Mouse (Mus musculus): ENCODE measurements at regions not wholly inside any gene's neighbourhood (a gene's known extent, or its start where the extent isn't known, plus 50 kb on each side); places are given as distances from the start of the nearest gene placed in this dataset.

GRCm38 (mm10) chr8:109012655-109013054 is 481.2 kb upstream of the Pmfbp1 start:
- Histone ChIP-seq H3K27ac (ENCODE audit: insufficient read depth, low read depth, low read length) (no peak overlapping the region), H3K27me3 (ENCODE audit: control insufficient read depth, insufficient read depth, low read length) (no peaks in the 10 kb centered on the region), H3K4me1 (ENCODE audit: control insufficient read depth, insufficient read depth, insufficient read length, low read length) (no peaks in the 10 kb centered on the region), H3K36me3 (ENCODE audit: control insufficient read depth, insufficient read depth, low read length) (no peaks in the 10 kb centered on the region), H3K4me3 (ENCODE audit: low read depth, low read length) (no peak overlapping the region)
- WGBS: 56% methylated on average over 8 of the region's 8 CpGs
- no peak for TF ChIP-seq CTCF (IDR thresholded peaks at IDR 0.05; ENCODE audit: extremely low read depth, insufficient read length, insufficient replicate concordance, low read depth, low read length)
- TF ChIP-seq POLR2A (IDR thresholded peaks at IDR 0.05; ENCODE audit: low read depth, low read length): no peak

DNA sequence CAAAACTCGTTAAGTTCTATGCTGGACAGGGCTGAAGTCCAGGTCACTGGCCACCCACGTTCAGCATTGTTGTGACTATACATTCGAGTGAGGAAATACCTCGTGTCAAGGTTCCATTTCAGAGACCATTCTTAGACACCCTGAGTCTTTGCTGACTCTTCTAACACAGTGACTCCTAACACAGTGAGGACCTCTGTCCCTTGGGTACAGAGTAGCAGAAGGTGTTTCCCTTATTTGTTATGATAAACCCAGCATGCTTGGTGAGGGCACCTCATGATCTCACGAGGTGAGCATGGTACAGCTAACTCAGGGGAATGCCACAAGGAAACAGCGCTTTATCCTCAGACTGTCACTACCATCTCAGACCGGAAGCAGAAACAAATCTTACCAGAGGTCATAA is 480.2 kb upstream of the Pmfbp1 start:
- no peaks in the 10 kb centered on the region for H3K36me3 ChIP-seq (ENCODE audit: control insufficient read depth, insufficient read depth, low read length)
- TF ChIP-seq CTCF (IDR thresholded peaks at IDR 0.05; ENCODE audit: extremely low read depth, insufficient read length, insufficient replicate concordance, low read depth, low read length): no peak
- TF ChIP-seq POLR2A (IDR thresholded peaks at IDR 0.05; ENCODE audit: low read depth, low read length): no peak
- 51% methylated on average over 7 of the region's 7 CpGs for WGBS
- H3K27me3 ChIP-seq (ENCODE audit: control insufficient read depth, insufficient read depth, low read length): no peaks in the 10 kb centered on the region
- no peak overlapping the region for H3K4me3 ChIP-seq (ENCODE audit: low read depth, low read length)
- no peak overlapping the region for H3K27ac ChIP-seq (ENCODE audit: insufficient read depth, low read depth, low read length)
- H3K4me1 ChIP-seq (ENCODE audit: control insufficient read depth, insufficient read depth, insufficient read length, low read length): no peaks in the 10 kb centered on the region

DNA sequence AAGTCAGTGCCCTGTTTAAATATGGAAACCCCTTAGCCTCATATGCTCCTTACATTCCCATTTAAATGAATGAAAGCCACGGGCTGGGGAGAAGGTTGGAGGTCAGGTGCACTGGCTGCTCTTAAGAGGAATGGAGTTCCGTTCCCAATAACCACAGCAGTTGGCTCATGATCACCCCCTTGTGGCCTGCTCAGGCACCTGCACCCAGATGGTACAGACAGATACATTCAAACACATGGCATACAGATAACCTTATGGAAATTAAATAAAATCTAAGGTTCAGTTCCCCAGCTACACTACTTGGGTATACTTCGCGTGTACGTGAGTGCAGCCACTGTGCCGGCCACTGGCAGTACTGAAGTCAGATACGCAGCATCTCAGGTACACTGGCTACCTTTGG is 479.1 kb upstream of the Pmfbp1 start:
- TF ChIP-seq CTCF (IDR thresholded peaks at IDR 0.05; ENCODE audit: extremely low read depth, insufficient read length, insufficient replicate concordance, low read depth, low read length) (peak; percentile 62; the same call in 1 of the 2 replicates), POLR2A (IDR thresholded peaks at IDR 0.05; ENCODE audit: low read depth, low read length) (no peak)
- no peak overlapping the region for H3K4me3 ChIP-seq (ENCODE audit: low read depth, low read length)
- 74% methylated on average over 7 of the region's 7 CpGs for WGBS
- no peaks in the 10 kb centered on the region for H3K36me3 ChIP-seq (ENCODE audit: control insufficient read depth, insufficient read depth, low read length)
- no peaks in the 10 kb centered on the region for H3K27me3 ChIP-seq (ENCODE audit: control insufficient read depth, insufficient read depth, low read length)
- no peaks in the 10 kb centered on the region for H3K4me1 ChIP-seq (ENCODE audit: control insufficient read depth, insufficient read depth, insufficient read length, low read length)
- H3K27ac ChIP-seq (ENCODE audit: insufficient read depth, low read depth, low read length): no peak overlapping the region

DNA sequence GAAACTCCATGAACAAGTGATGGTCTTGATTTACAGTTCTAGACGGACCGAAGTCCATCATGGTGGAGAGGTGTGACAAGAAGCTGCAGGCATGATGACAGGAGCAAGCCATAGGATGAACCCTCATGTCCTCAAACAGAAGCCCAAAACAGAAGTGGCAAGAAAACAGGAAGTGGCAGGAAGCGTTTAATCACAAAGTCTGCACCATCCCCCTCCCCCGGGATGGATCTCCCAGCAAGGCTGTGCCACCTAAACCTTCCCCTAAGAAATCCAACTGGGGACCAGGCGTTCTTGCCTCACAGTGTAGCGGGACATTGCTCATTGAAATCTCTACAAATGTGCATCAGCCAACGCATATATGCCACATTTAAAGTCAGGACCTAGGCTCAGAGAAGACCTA is 474.3 kb upstream of the Pmfbp1 start:
- no peaks in the 10 kb centered on the region for H3K36me3 ChIP-seq (ENCODE audit: control insufficient read depth, insufficient read depth, low read length)
- H3K4me1 ChIP-seq (ENCODE audit: control insufficient read depth, insufficient read depth, insufficient read length, low read length): no peaks in the 10 kb centered on the region
- 81% methylated on average over 7 of the region's 7 CpGs for whole genome bisulfite sequencing
- H3K4me3 ChIP-seq (ENCODE audit: low read depth, low read length): no peak overlapping the region
- no peaks in the 10 kb centered on the region for H3K27me3 ChIP-seq (ENCODE audit: control insufficient read depth, insufficient read depth, low read length)
- TF ChIP-seq POLR2A (IDR thresholded peaks at IDR 0.05; ENCODE audit: low read depth, low read length) (no peak), CTCF (IDR thresholded peaks at IDR 0.05; ENCODE audit: extremely low read depth, insufficient read length, insufficient replicate concordance, low read depth, low read length) (no peak)
- no peak overlapping the region for H3K27ac ChIP-seq (ENCODE audit: insufficient read depth, low read depth, low read length)

DNA sequence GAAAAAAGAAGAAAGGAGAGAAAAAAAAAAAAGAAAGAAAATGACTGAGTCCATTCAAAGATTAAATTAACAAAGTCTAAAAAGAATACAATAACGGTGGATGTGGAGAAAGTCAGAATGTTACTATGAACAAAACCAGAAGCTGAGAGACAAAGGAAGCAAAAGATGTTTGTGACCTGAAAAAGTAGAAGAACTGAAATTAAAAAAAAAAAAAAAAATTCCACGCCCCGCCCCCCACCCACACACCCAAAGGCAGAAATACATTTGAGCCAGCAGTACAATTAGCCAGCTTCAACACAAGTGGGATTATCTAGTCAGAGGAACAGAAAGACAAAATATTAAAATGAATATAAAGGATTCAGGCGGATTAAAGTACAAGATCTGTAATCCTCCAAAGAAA is 473.7 kb upstream of the Pmfbp1 start:
- WGBS: 82% methylated on average over 4 of the region's 4 CpGs
- no peaks in the 10 kb centered on the region for H3K36me3 ChIP-seq (ENCODE audit: control insufficient read depth, insufficient read depth, low read length)
- no peak overlapping the region for H3K27ac ChIP-seq (ENCODE audit: insufficient read depth, low read depth, low read length)
- TF ChIP-seq CTCF (IDR thresholded peaks at IDR 0.05; ENCODE audit: extremely low read depth, insufficient read length, insufficient replicate concordance, low read depth, low read length): no peak
- no peak for TF ChIP-seq POLR2A (IDR thresholded peaks at IDR 0.05; ENCODE audit: low read depth, low read length)
- H3K4me3 ChIP-seq (ENCODE audit: low read depth, low read length): no peak overlapping the region
- no peaks in the 10 kb centered on the region for H3K4me1 ChIP-seq (ENCODE audit: control insufficient read depth, insufficient read depth, insufficient read length, low read length)
- H3K27me3 ChIP-seq (ENCODE audit: control insufficient read depth, insufficient read depth, low read length): no peaks in the 10 kb centered on the region

DNA sequence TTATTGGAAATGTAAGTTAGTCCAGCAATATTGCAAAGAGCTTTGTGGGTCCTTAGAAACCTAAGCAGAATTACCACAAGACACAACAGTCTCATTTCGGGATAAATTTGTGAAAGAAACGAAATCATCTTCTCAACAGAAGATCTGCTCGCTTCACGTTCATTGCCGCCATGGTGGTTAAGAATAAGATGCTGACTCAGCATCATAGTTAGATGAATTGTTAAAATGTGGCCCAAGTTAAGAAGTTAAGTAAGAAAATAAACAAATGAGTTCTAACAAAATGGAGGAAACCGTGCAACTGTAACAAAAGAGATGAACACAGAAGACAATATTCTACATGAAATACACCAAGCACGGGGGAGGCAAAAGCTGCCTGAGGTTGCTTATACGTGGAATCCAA is 465.9 kb upstream of the Pmfbp1 start:
- no peaks in the 10 kb centered on the region for H3K36me3 ChIP-seq (ENCODE audit: control insufficient read depth, insufficient read depth, low read length)
- WGBS: 88% methylated on average over 8 of the region's 8 CpGs
- H3K27ac ChIP-seq (ENCODE audit: insufficient read depth, low read depth, low read length): no peak overlapping the region
- H3K27me3 ChIP-seq (ENCODE audit: control insufficient read depth, insufficient read depth, low read length): no peaks in the 10 kb centered on the region
- no peak for TF ChIP-seq CTCF (IDR thresholded peaks at IDR 0.05; ENCODE audit: extremely low read depth, insufficient read length, insufficient replicate concordance, low read depth, low read length)
- H3K4me1 ChIP-seq (ENCODE audit: control insufficient read depth, insufficient read depth, insufficient read length, low read length): no peaks in the 10 kb centered on the region
- no peak overlapping the region for H3K4me3 ChIP-seq (ENCODE audit: low read depth, low read length)

- Histone ChIP-seq H3K27me3 (ENCODE audit: control insufficient read depth, insufficient read depth, low read length) (no peaks in the 10 kb centered on the region), H3K27ac (ENCODE audit: insufficient read depth, low read depth, low read length) (no peak overlapping the region), H3K4me1 (ENCODE audit: control insufficient read depth, insufficient read depth, insufficient read length, low read length) (no peaks in the 10 kb centered on the region), H3K36me3 (ENCODE audit: control insufficient read depth, insufficient read depth, low read length) (no peaks in the 10 kb centered on the region), H3K4me3 (ENCODE audit: low read depth, low read length) (no peak overlapping the region)
- 30% methylated on average over 4 of the region's 4 CpGs for WGBS
- TF ChIP-seq POLR2A (IDR thresholded peaks at IDR 0.05; ENCODE audit: low read depth, low read length): no peak
- no peak for TF ChIP-seq CTCF (IDR thresholded peaks at IDR 0.05; ENCODE audit: extremely low read depth, insufficient read length, insufficient replicate concordance, low read depth, low read length)
These were observed 440.2 kb upstream of the Pmfbp1 start for GRCm38 (mm10) chr8:109053608-109054007.

- no peaks in the 10 kb centered on the region for H3K4me1 ChIP-seq (ENCODE audit: control insufficient read depth, insufficient read depth, insufficient read length, low read length)
- 71% methylated on average over 5 of the region's 5 CpGs for WGBS
- H3K27ac ChIP-seq (ENCODE audit: insufficient read depth, low read depth, low read length): no peak overlapping the region
- H3K27me3 ChIP-seq (ENCODE audit: control insufficient read depth, insufficient read depth, low read length): no peaks in the 10 kb centered on the region
- H3K36me3 ChIP-seq (ENCODE audit: control insufficient read depth, insufficient read depth, low read length): no peaks in the 10 kb centered on the region
- no peak overlapping the region for H3K4me3 ChIP-seq (ENCODE audit: low read depth, low read length)
- no peak for TF ChIP-seq CTCF (IDR thresholded peaks at IDR 0.05; ENCODE audit: extremely low read depth, insufficient read length, insufficient replicate concordance, low read depth, low read length)
These were observed 434.7 kb upstream of the Pmfbp1 start for GRCm38 (mm10) chr8:109059152-109059551.
